Mouse (Mus musculus): Measurements from ENCODE around the gene Trio.

DNA sequence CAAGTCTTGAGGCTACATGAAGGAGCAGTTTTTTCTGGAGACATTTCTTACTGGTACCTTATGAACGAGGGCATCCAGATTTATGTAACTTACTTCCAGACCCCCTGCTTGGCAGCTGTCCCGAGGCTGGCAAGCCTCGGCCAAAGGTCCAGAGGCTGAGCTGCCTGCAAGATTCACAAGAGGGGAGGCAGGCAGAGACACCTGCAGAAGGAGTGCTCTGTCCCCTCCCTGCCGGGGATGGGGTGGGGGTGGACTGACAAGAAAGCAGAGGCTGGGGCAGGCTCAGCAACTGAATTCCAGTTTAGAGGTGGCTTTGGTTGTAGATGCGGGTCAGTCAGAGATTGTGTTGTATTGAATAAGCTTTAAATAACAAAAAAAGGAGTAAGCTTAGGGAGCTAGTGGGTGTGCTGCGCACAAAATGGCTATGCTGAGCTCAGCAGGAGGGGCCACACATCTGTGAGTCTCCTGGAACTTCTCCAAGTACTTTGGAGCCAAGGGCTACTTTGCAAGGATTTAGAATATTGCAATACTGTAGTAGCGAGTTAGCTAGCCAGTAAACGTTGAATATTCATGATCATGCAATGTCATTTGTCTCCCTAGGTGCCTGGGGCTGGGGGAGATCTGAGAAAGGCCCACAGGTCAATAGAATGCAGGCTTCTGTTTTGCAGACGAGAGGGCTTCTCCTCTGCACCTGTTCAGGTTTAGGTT, 15.7 kb upstream of the Trio start:
- no peak for TF ChIP-seq CTCF (IDR thresholded peaks at IDR 0.05; ENCODE audit: low read depth)
- no peak for TF ChIP-seq EP300 (IDR thresholded peaks at IDR 0.05; ENCODE audit: low read depth)

All from liver, postnatal 0 days (tissue).